Mouse (Mus musculus): ENCODE measurements around the gene Arid1a.

The Arid1a gene

GRCm38 (mm10) chr4:133756514-133757268 is at the start of gene Arid1a:
Gene Arid1a (minus strand): TSS chr4:133756769.
- peak; percentile 81 for DNase-seq (ENCODE audit: low read depth, low spot score)

- no peak for DNase-seq (ENCODE audit: low read depth, low spot score)
These were observed 48.1 kb upstream of the Arid1a start for GRCm38 (mm10) chr4:133804401-133805263.

DNA sequence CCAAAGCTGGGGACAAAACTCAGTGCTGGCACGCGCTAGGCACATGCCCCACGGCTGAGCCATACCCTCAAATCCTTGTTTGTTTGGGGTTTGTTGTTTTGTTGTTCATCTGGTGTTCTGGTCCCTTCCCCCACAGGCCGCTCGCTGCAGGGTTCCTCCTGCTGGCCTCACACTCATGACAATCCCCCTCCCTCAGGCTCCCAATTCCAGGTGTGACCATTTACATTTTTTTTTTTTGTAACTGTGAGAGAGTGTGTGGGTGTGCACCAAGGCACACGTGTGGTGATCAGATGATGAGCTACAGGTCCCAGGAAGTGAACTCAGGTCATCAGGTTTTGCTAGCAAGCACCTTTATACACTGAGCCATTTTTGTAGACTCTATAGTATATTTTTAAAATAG is 44.0 kb upstream of the Arid1a start:
- DNase-seq (ENCODE audit: low read depth, low spot score), result no peak

GRCm38 (mm10) chr4:133793269-133793668 is 36.7 kb upstream of the Arid1a start:
- no peak for DNase-seq (ENCODE audit: low read depth, low spot score)

GRCm38 (mm10) chr4:133774570-133775554 is 18.3 kb upstream of the Arid1a start:
- no peak for DNase-seq (ENCODE audit: low read depth, low spot score)

DNA sequence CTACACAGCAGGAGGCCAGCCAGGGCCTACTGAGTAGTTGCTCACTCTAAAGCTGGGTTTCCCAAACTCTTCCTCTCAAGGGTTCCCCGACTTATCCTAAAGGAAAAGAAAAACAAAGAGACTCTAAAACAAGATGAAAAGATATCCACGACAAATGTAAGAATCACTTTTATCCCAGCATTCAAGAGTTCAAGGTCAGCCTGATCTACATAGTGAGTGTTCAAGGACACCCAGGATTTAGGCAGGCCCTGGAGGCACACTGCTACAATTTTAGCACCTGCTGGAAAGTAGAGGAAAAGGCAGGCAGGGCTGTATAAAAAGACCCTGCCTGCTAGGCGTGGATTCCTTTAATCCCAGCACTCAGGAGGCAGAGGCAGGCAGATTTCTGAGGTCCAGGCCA is 12.6 kb upstream of the Arid1a start:
- no peak for DNase-seq (ENCODE audit: low read depth, low spot score)

- DNase-seq (ENCODE audit: low read depth, low spot score), result no peak
These were observed 6.5 kb upstream of the Arid1a start for GRCm38 (mm10) chr4:133763112-133763511.

GRCm38 (mm10) chr4:133759659-133760058 is 3.1 kb upstream of the Arid1a start:
- no peak for DNase-seq (ENCODE audit: low read depth, low spot score)

GRCm38 (mm10) chr4:133757269-133757835 is 783 bp upstream of the Arid1a start:
- DNase-seq (ENCODE audit: low read depth, low spot score), result peak; percentile 74

DNA sequence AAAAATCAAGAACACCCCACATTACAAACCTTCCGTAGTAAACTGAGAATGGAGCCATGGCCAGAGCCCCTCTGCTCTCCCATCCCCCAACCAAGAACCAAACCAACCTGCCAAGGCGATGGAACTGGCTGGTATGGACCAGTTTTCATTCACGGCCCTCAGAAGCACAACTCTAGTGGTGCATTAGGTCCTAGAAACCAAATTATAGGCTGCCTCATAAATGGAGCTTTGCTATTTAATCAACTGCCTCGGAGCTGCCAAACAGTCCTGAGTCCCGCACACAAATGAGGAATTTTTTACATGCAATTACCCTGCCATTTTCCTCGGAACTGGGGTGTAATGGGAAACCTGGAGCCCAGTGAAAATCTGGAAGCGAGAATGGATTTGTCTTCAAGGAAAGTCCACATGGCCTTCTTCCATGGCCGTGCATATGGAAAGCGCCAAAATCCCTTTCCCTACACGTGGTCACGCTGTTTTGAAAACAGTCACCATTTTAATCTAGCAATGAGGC is 653 bp downstream of the Arid1a start:
- no peak for DNase-seq (ENCODE audit: low read depth, low spot score)

DNA sequence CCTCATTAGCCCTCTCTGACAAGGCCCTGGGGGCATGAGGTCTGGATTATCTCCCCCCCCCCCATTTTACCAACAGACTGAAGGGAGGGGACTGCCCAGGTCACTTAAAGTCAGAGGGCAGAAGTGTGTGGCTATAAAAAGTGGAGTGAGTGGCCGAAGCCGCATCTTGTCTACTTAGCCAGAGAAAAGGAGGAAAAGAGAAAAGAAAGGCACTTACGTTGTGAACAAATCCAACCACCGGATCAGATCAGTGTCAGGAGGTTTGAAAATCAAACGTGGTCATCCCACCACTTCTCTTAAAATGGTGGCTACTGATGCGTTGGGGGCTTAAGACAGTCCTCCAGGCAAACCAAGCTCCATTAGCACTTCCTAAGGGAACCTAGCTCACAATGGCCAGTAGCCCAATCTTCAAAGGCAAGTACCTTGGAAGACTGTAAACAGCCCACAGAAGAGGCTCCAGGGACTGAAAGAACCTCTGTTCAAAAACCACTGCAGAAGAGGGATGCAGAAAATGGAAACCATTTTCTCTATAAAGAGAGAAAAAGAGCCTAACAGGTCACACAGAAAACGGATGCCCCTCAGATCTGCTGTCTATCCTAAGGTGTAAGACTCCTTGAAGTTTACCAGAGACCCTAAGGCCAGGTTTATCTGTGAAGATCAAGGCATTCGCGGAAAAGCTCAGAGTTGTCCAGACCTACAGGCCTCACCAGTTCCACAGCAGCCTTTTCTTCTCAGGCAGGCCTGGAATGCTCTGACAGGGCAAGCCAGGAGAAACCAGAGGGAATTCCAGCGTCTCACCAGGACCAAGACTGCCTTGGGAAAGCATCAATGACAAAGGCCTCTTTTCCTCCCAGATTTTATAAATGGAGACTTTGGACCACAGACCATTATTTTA is 1.5 kb downstream of the Arid1a start:
- no peak for DNase-seq (ENCODE audit: low read depth, low spot score)

DNA sequence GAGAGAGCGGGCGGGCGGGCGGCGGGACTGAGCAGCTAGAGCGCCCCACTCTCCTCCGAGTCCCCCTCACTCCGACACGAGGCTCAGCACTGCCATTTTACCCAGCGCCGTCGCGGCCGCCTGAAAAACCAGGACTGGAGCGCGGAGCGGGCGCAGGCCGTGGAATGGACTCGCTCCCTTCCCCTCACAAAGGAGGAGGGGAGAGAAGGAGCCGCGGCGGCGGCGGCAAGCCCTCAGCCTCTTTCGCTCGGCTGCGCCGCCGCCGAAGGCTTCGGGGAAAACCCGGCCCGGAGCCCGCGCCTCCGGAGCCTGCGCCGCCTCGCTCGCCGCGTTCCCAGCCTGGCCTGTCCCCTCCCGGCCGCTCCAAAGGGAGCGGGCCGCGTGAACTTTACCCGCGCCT is 2.3 kb downstream of the Arid1a start:
- DNase-seq (ENCODE audit: low read depth, low spot score), result peak; percentile 90

DNA sequence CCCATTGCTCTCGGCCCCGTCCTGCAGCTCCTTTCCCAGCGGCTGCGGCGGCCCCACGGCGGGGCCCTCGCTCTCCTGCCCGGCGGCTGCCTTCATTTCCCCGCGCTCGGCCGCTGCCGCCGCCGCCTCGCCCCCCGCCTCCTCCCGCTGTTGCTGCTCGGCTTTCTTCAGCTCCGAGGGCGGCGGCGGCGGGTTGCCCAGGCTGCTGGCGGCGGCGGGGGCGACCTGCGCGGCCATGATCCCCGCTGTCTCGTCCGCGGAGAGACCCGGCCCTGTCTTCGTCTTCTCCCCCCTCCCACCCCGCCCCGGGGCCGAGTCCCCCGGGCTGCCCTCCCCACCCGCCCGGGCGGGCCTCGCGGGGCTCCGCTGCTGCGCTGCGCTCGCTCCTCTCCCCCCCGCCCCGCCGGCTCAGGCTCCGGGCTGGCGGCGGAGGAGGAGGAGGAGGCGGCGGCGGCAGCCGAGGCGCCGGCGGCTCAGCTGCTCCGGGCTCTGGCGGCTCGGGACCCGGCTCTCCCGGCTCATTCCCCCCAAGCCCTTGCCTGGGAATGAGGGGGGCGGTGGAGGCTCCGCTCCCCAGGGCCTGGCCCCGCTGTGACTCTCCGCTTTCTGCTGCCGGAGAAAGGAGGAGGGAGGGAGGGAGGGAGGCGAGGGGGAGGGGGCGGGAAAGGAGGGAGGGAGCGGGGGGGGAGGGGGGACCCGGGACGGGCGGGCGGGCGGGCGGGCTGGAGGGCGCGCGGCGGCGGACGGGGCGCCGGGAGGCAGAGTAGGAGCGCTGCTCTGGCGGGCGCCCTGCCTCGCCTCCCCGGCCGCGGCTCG is 3.0 kb downstream of the Arid1a start:
- no peak for DNase-seq (ENCODE audit: low read depth, low spot score)

GRCm38 (mm10) chr4:133752449-133753374 is 3.9 kb downstream of the Arid1a start:
- no peak for DNase-seq (ENCODE audit: low read depth, low spot score)

DNA sequence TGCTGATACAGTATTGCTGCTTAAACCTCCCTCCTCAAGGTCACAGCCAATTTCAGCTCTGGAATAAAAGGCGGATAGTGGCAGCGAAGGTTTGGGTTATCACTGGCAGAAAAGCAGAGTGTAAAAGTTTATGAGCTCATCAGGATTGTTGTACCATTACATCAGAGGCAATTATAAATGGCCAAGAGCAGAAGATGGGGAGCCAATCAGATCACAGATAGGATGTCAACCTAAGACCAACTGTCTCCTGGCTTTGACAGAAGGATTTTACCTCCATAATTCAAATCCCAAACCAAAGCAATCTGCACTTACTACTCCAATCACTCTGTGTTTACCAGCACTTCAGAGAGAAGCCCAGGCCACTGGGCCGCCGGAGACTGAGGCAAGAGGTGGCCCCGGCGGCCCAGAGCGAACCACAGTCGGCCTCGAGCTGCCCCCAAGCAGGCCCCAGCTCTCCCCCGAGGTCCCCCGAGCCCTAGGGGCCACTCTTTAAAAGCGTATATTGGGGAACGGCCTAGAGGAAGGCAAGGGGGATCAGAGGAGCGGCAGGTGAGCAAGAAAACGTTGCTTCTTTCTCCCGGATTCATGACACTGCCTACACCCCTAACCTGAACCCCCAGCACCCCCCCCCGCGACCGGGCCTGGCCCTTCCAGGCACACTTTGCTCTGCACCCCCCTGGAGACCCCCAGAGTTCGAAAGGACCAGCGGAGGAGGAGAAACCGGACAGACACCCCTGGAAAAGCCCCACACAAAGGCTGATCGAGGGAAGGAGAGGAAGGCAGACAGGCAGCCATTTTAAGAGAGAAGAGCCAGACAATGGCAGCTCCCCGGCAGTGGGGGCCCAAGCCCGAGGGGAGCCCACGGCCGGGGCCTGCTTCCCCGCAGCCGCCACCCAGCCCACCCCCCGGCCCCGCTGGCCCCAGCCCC is 4.8 kb downstream of the Arid1a start:
- DNase-seq (ENCODE audit: low read depth, low spot score), result no peak

DNA sequence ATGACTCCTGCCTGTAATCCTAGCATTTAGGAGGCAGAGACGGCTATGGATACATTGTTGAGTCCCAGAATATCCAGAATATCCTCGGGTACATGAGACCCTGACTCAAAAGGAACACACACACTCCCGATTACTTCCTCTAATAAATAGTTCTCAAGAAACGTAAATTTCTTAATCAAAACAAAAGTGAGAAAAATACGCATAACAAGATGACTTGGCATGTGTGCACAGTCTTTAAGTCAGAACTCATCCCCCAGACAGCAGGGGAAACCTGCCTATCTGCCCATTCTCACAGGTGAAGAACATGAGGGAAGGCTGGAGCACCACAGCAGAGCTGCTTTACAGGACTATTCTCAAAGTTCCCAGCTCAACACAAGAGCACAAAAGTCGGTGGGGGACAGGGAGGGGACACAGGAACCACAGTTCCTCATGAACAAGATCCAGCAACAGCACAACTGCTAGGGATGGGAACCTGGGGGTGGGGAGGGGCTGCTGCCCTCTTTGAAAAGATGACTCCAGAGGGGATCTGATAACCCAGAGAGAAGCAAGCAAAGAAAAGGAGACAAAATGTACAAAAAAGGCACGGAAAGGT is 6.3 kb downstream of the Arid1a start:
- no peak for DNase-seq (ENCODE audit: low read depth, low spot score)

DNA sequence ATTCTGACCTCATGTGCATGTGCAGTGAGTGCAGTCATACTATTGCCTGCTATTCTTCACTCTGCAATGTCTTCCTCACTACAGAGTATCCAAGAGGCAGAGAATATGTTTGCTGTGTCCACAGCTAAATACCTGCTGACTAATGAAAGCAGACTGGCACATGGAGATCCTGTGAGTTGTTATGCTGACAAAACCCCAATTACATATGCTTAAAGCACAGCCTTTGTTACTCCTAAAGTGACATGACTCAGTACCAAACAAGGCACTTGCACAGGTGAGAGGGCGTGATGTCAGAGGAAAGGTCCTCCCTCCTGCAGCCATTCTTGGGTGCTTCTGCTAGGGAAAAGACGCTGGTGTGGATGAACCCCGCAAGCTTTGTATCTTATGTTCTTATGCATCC is 21.3 kb downstream of the Arid1a start:
- DNase-seq (ENCODE audit: low read depth, low spot score), result no peak
